Mouse (Mus musculus) limb, embryonic 15.5 days (tissue): Measurements from ENCODE around the gene Hspa8. TPM values are rescaled to one million over a fixed set of nuclear protein-coding genes. Genes with fewer than 3 reads are reported as not detected.

Experiments
- ATAC-seq: fragments of 200-750 bp; cut with Nextera tagmentation; 2 replicates; pipeline ENCODE4 v1.8.0; 2017; ENCODE audit warnings: low read depth, moderate TSS enrichment; ENCODE audit not compliant: insufficient number of reproducible peaks, low FRiP score, low TSS enrichment
- H3K27ac ChIP-seq: fragments of 300-500 bp; sonication (generic); 2 replicates; pipeline ENCODE4 v1.5.1; 2015; ENCODE audit warnings: moderate library complexity, mild to moderate bottlenecking, inconsistent platforms
- H3K27me3 ChIP-seq: fragments of 300-500 bp; sonication (generic); 2 replicates; pipeline ENCODE4 v1.6.1; 2015; ENCODE audit warnings: inconsistent platforms
- H3K36me3 ChIP-seq: fragments of 300-500 bp; sonication (generic); 2 replicates; pipeline ENCODE4 v1.6.1; 2015; ENCODE audit warnings: inconsistent platforms
- H3K4me1 ChIP-seq: fragments of 300-500 bp; sonication (generic); 2 replicates; pipeline ENCODE4 v1.6.1; 2015; ENCODE audit warnings: inconsistent platforms
- H3K4me2 ChIP-seq: fragments of 300-500 bp; sonication (generic); 2 replicates; pipeline ENCODE4 v1.6.1; 2015; ENCODE audit warnings: mild to moderate bottlenecking, inconsistent platforms
- H3K4me3 ChIP-seq: fragments of 300-500 bp; sonication (generic); 2 replicates; pipeline ENCODE4 v1.5.1; 2015; ENCODE audit warnings: mild to moderate bottlenecking, inconsistent platforms
- H3K9ac ChIP-seq: fragments of 300-500 bp; sonication (generic); 2 replicates; pipeline ENCODE4 v1.6.1; 2015; ENCODE audit warnings: inconsistent platforms
- H3K9me3 ChIP-seq: fragments of 300-500 bp; sonication (generic); 2 replicates; pipeline ENCODE4 v1.6.1; 2016; ENCODE audit warnings: inconsistent platforms
- WGBS: fragments of 180-500 bp; shearing (Covaris S2); methylation state at CpG from one replicate; pipeline ENCODE4 v1.1.7; 2015; 5-methylcytosine and 5-hydroxymethylcytosine counted together
- polyA plus RNA-seq: library from polyadenylated mRNA; unstranded; fragments of >200 nt; fragmentation: Nextera tagmentation; extraction: Ambion mirVana; gene quantifications from 2 replicates; pipeline ENCODE4 v1.2.1, GENCODE M21; 2015

The Hspa8 gene
- polyA plus RNA-seq = 2,195 and 2,248 TPM in 2 replicates

- Histone ChIP-seq H3K4me2 (peak within 1 kb of the TSS; percentile 65), H3K9ac (peak within 1 kb of the TSS; percentile 86), H3K27ac (peak within 1 kb of the TSS; percentile 98), H3K9me3 (no peaks in the 10 kb centered on the region), H3K27me3 (no peaks in the 10 kb centered on the region), H3K4me1 (peaks cover 35% of the 10 kb centered on the region), H3K4me3 (peak within 1 kb of the TSS; percentile 87), H3K36me3 (peaks cover 24% of the 10 kb centered on the region)
- ATAC-seq = peak; percentile 97
- under 1% methylated on average over 82 of the region's 83 CpGs for WGBS
These were observed at the start of gene Hspa8 for GRCm38 (mm10) chr9:40800675-40801612. Gene Hspa8, plus strand, starts transcription at chr9:40800984.

GRCm38 (mm10) chr9:40751749-40752148, 49.0 kb upstream of the Hspa8 start:
- no peak overlapping the region for H3K4me2 ChIP-seq
- peaks cover 17% of the 10 kb centered on the region for H3K4me1 ChIP-seq
- H3K9ac ChIP-seq = no peak overlapping the region
- H3K36me3 ChIP-seq = no peaks in the 10 kb centered on the region
- no peak overlapping the region for H3K27ac ChIP-seq
- no peak for ATAC-seq
- H3K27me3 ChIP-seq = no peaks in the 10 kb centered on the region
- 49% methylated on average over 3 of the region's 3 CpGs for WGBS
- H3K4me3 ChIP-seq = no peak overlapping the region
- no peaks in the 10 kb centered on the region for H3K9me3 ChIP-seq

- no peak overlapping the region for H3K9ac ChIP-seq
- H3K4me3 ChIP-seq = no peak overlapping the region
- H3K4me2 ChIP-seq = no peak overlapping the region
- peak overlapping the region; percentile 57; the same call in 1 of the 2 replicates for H3K27ac ChIP-seq
- no peaks in the 10 kb centered on the region for H3K27me3 ChIP-seq
- no peaks in the 10 kb centered on the region for H3K9me3 ChIP-seq
- ATAC-seq = no peak
- peaks cover 24% of the 10 kb centered on the region for H3K4me1 ChIP-seq
- 26% methylated on average over 4 of the region's 4 CpGs for WGBS
- H3K36me3 ChIP-seq = peaks cover 5% of the 10 kb centered on the region; the same call in 1 of the 2 replicates
These were observed 44.4 kb upstream of the Hspa8 start for GRCm38 (mm10) chr9:40756401-40756800.

- 15% methylated on average over 12 of the region's 12 CpGs for WGBS
- H3K4me1 ChIP-seq = peaks cover 18% of the 10 kb centered on the region
- H3K4me2 ChIP-seq = peak overlapping the region; percentile 43
- no peak overlapping the region for H3K9ac ChIP-seq
- peak overlapping the region; percentile 28 for H3K4me3 ChIP-seq
- no peaks in the 10 kb centered on the region for H3K27me3 ChIP-seq
- no peaks in the 10 kb centered on the region for H3K9me3 ChIP-seq
- ATAC-seq = peak; percentile 74; the same call in 1 of the 2 replicates
- peak overlapping the region; percentile 57 for H3K27ac ChIP-seq
- H3K36me3 ChIP-seq = peaks cover 11% of the 10 kb centered on the region; the same call in 1 of the 2 replicates
These were observed 43.6 kb upstream of the Hspa8 start for GRCm38 (mm10) chr9:40757105-40757626.

- Histone ChIP-seq H3K4me3 (peak overlapping the region; percentile 28), H3K9ac (no peak overlapping the region)
These were observed 43.0 kb upstream of the Hspa8 start for GRCm38 (mm10) chr9:40757685-40758270.

GRCm38 (mm10) chr9:40762354-40762753, 38.4 kb upstream of the Hspa8 start:
- no peak overlapping the region for H3K4me2 ChIP-seq
- H3K4me1 ChIP-seq = peaks cover 8% of the 10 kb centered on the region
- H3K36me3 ChIP-seq = peaks cover 36% of the 10 kb centered on the region
- H3K9ac ChIP-seq = no peak overlapping the region
- H3K27ac ChIP-seq = no peak overlapping the region
- H3K4me3 ChIP-seq = no peak overlapping the region
- WGBS = 90% methylated on average over 6 of the region's 6 CpGs
- no peak for ATAC-seq
- no peaks in the 10 kb centered on the region for H3K27me3 ChIP-seq
- H3K9me3 ChIP-seq = no peaks in the 10 kb centered on the region

More at GRCm38 (mm10) chr9:40757685-40758270, 43.0 kb upstream of the Hspa8 start:
- H3K4me2 ChIP-seq = peak overlapping the region; percentile 43
- H3K4me1 ChIP-seq = peaks cover 18% of the 10 kb centered on the region
- H3K27ac ChIP-seq = peak overlapping the region; percentile 57
- no peaks in the 10 kb centered on the region for H3K9me3 ChIP-seq
- no peaks in the 10 kb centered on the region for H3K27me3 ChIP-seq
- peak; percentile 83 for ATAC-seq
- 7% methylated on average over 22 of the region's 22 CpGs for WGBS
- H3K36me3 ChIP-seq = peaks cover 11% of the 10 kb centered on the region; the same call in 1 of the 2 replicates

- no peak overlapping the region for H3K9ac ChIP-seq
- no peak for ATAC-seq
- no peak overlapping the region for H3K4me3 ChIP-seq
- 89% methylated on average over 8 of the region's 9 CpGs for WGBS
- H3K36me3 ChIP-seq = peaks cover 37% of the 10 kb centered on the region
- no peak overlapping the region for H3K4me2 ChIP-seq
- no peaks in the 10 kb centered on the region for H3K9me3 ChIP-seq
- H3K27ac ChIP-seq = no peak overlapping the region
- no peaks in the 10 kb centered on the region for H3K27me3 ChIP-seq
- H3K4me1 ChIP-seq = no peaks in the 10 kb centered on the region
These were observed 35.8 kb upstream of the Hspa8 start for GRCm38 (mm10) chr9:40764887-40765580.

GRCm38 (mm10) chr9:40765581-40765940, 35.2 kb upstream of the Hspa8 start:
- 71% methylated on average over 12 of the region's 12 CpGs for WGBS
- no peak for ATAC-seq
- Histone ChIP-seq H3K9me3 (no peaks in the 10 kb centered on the region), H3K9ac (no peak overlapping the region), H3K27me3 (no peaks in the 10 kb centered on the region), H3K4me1 (no peaks in the 10 kb centered on the region), H3K4me3 (no peak overlapping the region), H3K27ac (no peak overlapping the region), H3K36me3 (peaks cover 41% of the 10 kb centered on the region), H3K4me2 (no peak overlapping the region)

GRCm38 (mm10) chr9:40766058-40766605, 34.7 kb upstream of the Hspa8 start:
- Histone ChIP-seq H3K9ac (no peak overlapping the region), H3K4me3 (no peak overlapping the region), H3K27ac (no peak overlapping the region), H3K27me3 (no peaks in the 10 kb centered on the region), H3K36me3 (peaks cover 41% of the 10 kb centered on the region), H3K4me1 (no peaks in the 10 kb centered on the region), H3K9me3 (no peaks in the 10 kb centered on the region), H3K4me2 (no peak overlapping the region)
- 65% methylated on average over 7 of the region's 7 CpGs for WGBS
- no peak for ATAC-seq

GRCm38 (mm10) chr9:40767946-40768345, 32.8 kb upstream of the Hspa8 start:
- H3K4me1 ChIP-seq = no peaks in the 10 kb centered on the region
- no peak overlapping the region for H3K4me2 ChIP-seq
- H3K27me3 ChIP-seq = no peaks in the 10 kb centered on the region
- H3K9me3 ChIP-seq = no peaks in the 10 kb centered on the region
- no peak for ATAC-seq
- no peak overlapping the region; the same call in 1 of the 2 replicates for H3K27ac ChIP-seq
- 83% methylated on average over 4 of the region's 4 CpGs for WGBS
- H3K9ac ChIP-seq = no peak overlapping the region
- no peak overlapping the region for H3K4me3 ChIP-seq
- peaks cover 41% of the 10 kb centered on the region for H3K36me3 ChIP-seq

GRCm38 (mm10) chr9:40772246-40772645, 28.5 kb upstream of the Hspa8 start:
- WGBS = 79% methylated on average over 13 of the region's 13 CpGs
- H3K9ac ChIP-seq = no peak overlapping the region
- no peak overlapping the region for H3K4me3 ChIP-seq
- no peak for ATAC-seq
- peaks cover 43% of the 10 kb centered on the region for H3K36me3 ChIP-seq
- H3K9me3 ChIP-seq = no peaks in the 10 kb centered on the region
- no peaks in the 10 kb centered on the region for H3K4me1 ChIP-seq
- no peak overlapping the region for H3K4me2 ChIP-seq
- H3K27me3 ChIP-seq = no peaks in the 10 kb centered on the region
- no peak overlapping the region for H3K27ac ChIP-seq
